Mouse (Mus musculus): ENCODE measurements around the gene Yap1. TPM values are rescaled to one million over a fixed set of nuclear protein-coding genes. Genes with fewer than 3 reads are reported as not detected.
A peak's percentile ranks its signal among the peaks of the same experiment; 100 is the strongest.

The Yap1 gene
- polyA plus RNA-seq, 1 experiment from 2014 or later, result 37.6 TPM

GRCm38 (mm10) chr9:7963867-7964266 lies 40.5 kb downstream of the Yap1 start:
- H3K4me3 ChIP-seq (ENCODE audit: low read depth, low read length), result no peak overlapping the region
- H3K9ac ChIP-seq (ENCODE audit: low read length), result no peak overlapping the region
- H3K36me3 ChIP-seq (ENCODE audit: control insufficient read depth, insufficient read depth, low read length), result no peaks in the 10 kb centered on the region; the same call in 1 of the 2 replicates
- no peak overlapping the region for H3K4me2 ChIP-seq (ENCODE audit: low read depth, low read length, severe bottlenecking)
- H3K4me1 ChIP-seq (replicated peaks; ENCODE audit: control insufficient read depth, insufficient read depth, low read length), result peaks cover 7% of the 10 kb centered on the region; the same call in 1 of the 2 replicates
- H3K9me3 ChIP-seq (ENCODE audit: control insufficient read depth, low read length), result no peaks in the 10 kb centered on the region
- 93% methylated on average over 2 of the region's 2 CpGs for WGBS
- H3K27ac ChIP-seq (ENCODE audit: low read depth, low read length), result no peak overlapping the region
- DNase-seq (ENCODE audit: low spot score), result no peak
- ATAC-seq (replicated peaks; ENCODE audit: low FRiP score), result no peak
- H3K27me3 ChIP-seq (ENCODE audit: control insufficient read depth, insufficient read depth, low read length), result no peaks in the 10 kb centered on the region

DNA sequence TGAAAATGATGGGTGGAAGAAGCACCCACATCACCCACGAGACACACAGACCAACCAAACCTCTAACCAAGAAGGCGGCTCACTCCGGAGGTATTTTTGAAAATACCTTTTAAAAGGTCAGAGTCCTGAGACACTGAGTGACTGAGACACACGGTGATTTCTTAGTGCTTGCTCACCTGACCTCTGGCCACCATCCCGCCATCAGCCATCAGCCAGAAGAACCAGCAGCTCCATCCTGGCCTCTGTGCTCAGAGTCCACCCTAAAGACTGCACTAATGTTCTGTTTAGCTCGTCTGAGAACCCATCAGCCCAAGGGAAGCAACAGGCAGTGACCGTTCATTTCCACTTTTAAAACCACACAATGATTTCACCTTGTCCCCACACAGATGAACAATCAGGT lies 41.5 kb downstream of the Yap1 start:
- no peak overlapping the region for H3K27ac ChIP-seq (ENCODE audit: low read depth, low read length)
- H3K27me3 ChIP-seq (ENCODE audit: control insufficient read depth, insufficient read depth, low read length), result no peaks in the 10 kb centered on the region
- H3K4me1 ChIP-seq (replicated peaks; ENCODE audit: control insufficient read depth, insufficient read depth, low read length), result peaks cover 7% of the 10 kb centered on the region; the same call in 1 of the 2 replicates
- ATAC-seq (replicated peaks; ENCODE audit: low FRiP score) (no peak), DNase-seq (ENCODE audit: low spot score) (no peak)
- no peaks in the 10 kb centered on the region; the same call in 1 of the 2 replicates for H3K36me3 ChIP-seq (ENCODE audit: control insufficient read depth, insufficient read depth, low read length)
- 84% methylated on average over 7 of the region's 7 CpGs for WGBS
- H3K4me3 ChIP-seq (ENCODE audit: low read depth, low read length), result no peak overlapping the region
- no peak overlapping the region for H3K4me2 ChIP-seq (ENCODE audit: low read depth, low read length, severe bottlenecking)
- no peak overlapping the region for H3K9ac ChIP-seq (ENCODE audit: low read length)
- H3K9me3 ChIP-seq (ENCODE audit: control insufficient read depth, low read length), result no peaks in the 10 kb centered on the region

GRCm38 (mm10) chr9:7961366-7962160 lies 42.8 kb downstream of the Yap1 start:
- Histone ChIP-seq H3K27ac (ENCODE audit: low read depth, low read length) (no peak overlapping the region), H3K4me2 (ENCODE audit: low read depth, low read length, severe bottlenecking) (0 out of 2 replicates have a peak overlapping the region, but pooled peaks have one; percentile 11), H3K4me3 (ENCODE audit: low read depth, low read length) (no peak overlapping the region), H3K9ac (ENCODE audit: low read length) (no peak overlapping the region), H3K9me3 (ENCODE audit: control insufficient read depth, low read length) (no peaks in the 10 kb centered on the region), H3K36me3 (ENCODE audit: control insufficient read depth, insufficient read depth, low read length) (no peaks in the 10 kb centered on the region; the same call in 1 of the 2 replicates), H3K4me1 (replicated peaks; ENCODE audit: control insufficient read depth, insufficient read depth, low read length) (peaks cover 7% of the 10 kb centered on the region; the same call in 1 of the 2 replicates), H3K27me3 (ENCODE audit: control insufficient read depth, insufficient read depth, low read length) (no peaks in the 10 kb centered on the region)
- 49% methylated on average over 21 of the region's 21 CpGs for WGBS
- ATAC-seq (replicated peaks; ENCODE audit: low FRiP score) (no peak), DNase-seq (ENCODE audit: low spot score) (no peak)

DNA sequence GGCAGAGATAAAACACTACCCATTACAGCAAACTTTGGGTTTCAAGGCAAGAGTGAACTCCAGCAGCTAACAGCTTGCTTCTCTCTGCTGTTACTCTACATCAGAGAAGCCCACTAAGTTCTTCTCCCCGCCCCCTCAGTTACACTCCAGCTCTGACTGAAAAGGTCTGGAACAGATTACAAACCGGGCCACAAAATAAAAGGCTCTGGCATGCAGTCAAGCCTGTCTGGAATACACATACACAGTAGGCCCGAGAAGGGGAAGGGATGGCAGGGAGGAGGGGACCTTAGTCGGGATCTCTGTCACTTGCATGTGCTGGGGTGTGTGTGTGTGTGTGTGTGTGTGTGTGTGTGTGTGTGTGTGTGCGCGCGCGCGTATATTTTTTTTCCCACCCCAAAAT lies 44.0 kb downstream of the Yap1 start:
- DNase-seq (ENCODE audit: low spot score) (no peak), ATAC-seq (replicated peaks; ENCODE audit: low FRiP score) (peak; percentile 57)
- Histone ChIP-seq H3K36me3 (ENCODE audit: control insufficient read depth, insufficient read depth, low read length) (no peaks in the 10 kb centered on the region; the same call in 1 of the 2 replicates), H3K4me2 (ENCODE audit: low read depth, low read length, severe bottlenecking) (no peak overlapping the region), H3K4me3 (ENCODE audit: low read depth, low read length) (no peak overlapping the region), H3K27me3 (ENCODE audit: control insufficient read depth, insufficient read depth, low read length) (no peaks in the 10 kb centered on the region), H3K4me1 (replicated peaks; ENCODE audit: control insufficient read depth, insufficient read depth, low read length) (peaks cover 7% of the 10 kb centered on the region; the same call in 1 of the 2 replicates), H3K9ac (ENCODE audit: low read length) (no peak overlapping the region), H3K27ac (ENCODE audit: low read depth, low read length) (no peak overlapping the region), H3K9me3 (ENCODE audit: control insufficient read depth, low read length) (no peaks in the 10 kb centered on the region)
- WGBS, result 65% methylated on average over 9 of the region's 9 CpGs

DNA sequence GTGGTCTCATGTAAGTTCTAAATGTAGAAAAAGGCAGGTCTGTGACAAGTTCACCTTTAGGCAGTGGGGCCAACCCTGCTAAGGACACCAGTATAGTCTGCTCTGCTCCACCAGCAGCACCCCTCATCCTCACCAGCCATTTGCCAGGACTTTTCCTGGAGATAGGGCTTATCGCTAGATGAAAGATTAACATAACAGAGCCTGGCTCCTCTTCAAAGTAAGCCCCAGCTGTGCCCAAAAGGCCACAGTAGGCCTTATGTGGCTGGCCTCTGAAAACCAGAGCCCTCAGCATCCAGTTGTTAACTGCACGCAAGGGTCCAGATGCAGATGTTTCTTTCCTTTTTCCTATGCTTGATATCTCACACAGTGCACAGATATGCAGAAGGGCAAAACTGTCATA lies 45.1 kb downstream of the Yap1 start:
- no peaks in the 10 kb centered on the region for H3K9me3 ChIP-seq (ENCODE audit: control insufficient read depth, low read length)
- no peak overlapping the region for H3K27ac ChIP-seq (ENCODE audit: low read depth, low read length)
- no peak overlapping the region for H3K9ac ChIP-seq (ENCODE audit: low read length)
- no peak for ATAC-seq (replicated peaks; ENCODE audit: low FRiP score)
- peaks cover 7% of the 10 kb centered on the region; the same call in 1 of the 2 replicates for H3K4me1 ChIP-seq (replicated peaks; ENCODE audit: control insufficient read depth, insufficient read depth, low read length)
- no peak overlapping the region for H3K4me3 ChIP-seq (ENCODE audit: low read depth, low read length)
- 82% methylated on average over 2 of the region's 2 CpGs for WGBS
- DNase-seq (ENCODE audit: low spot score), result no peak
- H3K36me3 ChIP-seq (ENCODE audit: control insufficient read depth, insufficient read depth, low read length), result no peaks in the 10 kb centered on the region; the same call in 1 of the 2 replicates
- H3K27me3 ChIP-seq (ENCODE audit: control insufficient read depth, insufficient read depth, low read length), result no peaks in the 10 kb centered on the region
- H3K4me2 ChIP-seq (ENCODE audit: low read depth, low read length, severe bottlenecking), result no peak overlapping the region

GRCm38 (mm10) chr9:7958025-7958593 lies 46.3 kb downstream of the Yap1 start:
- no peaks in the 10 kb centered on the region for H3K9me3 ChIP-seq (ENCODE audit: control insufficient read depth, low read length)
- no peak overlapping the region for H3K4me2 ChIP-seq (ENCODE audit: low read depth, low read length, severe bottlenecking)
- no peak overlapping the region for H3K4me3 ChIP-seq (ENCODE audit: low read depth, low read length)
- DNase-seq (ENCODE audit: low spot score) (no peak), ATAC-seq (replicated peaks; ENCODE audit: low FRiP score) (no peak; the same call in 1 of the 2 replicates)
- no peaks in the 10 kb centered on the region; the same call in 1 of the 2 replicates for H3K36me3 ChIP-seq (ENCODE audit: control insufficient read depth, insufficient read depth, low read length)
- 80% methylated on average over 6 of the region's 7 CpGs for WGBS
- no peak overlapping the region for H3K27ac ChIP-seq (ENCODE audit: low read depth, low read length)
- peaks cover 7% of the 10 kb centered on the region; the same call in 1 of the 2 replicates for H3K4me1 ChIP-seq (replicated peaks; ENCODE audit: control insufficient read depth, insufficient read depth, low read length)
- no peaks in the 10 kb centered on the region for H3K27me3 ChIP-seq (ENCODE audit: control insufficient read depth, insufficient read depth, low read length)
- no peak overlapping the region for H3K9ac ChIP-seq (ENCODE audit: low read length)

GRCm38 (mm10) chr9:7957407-7957806 lies 47.0 kb downstream of the Yap1 start:
- Histone ChIP-seq H3K9me3 (ENCODE audit: control insufficient read depth, low read length) (no peaks in the 10 kb centered on the region), H3K4me1 (replicated peaks; ENCODE audit: control insufficient read depth, insufficient read depth, low read length) (peaks cover 7% of the 10 kb centered on the region; the same call in 1 of the 2 replicates), H3K27ac (ENCODE audit: low read depth, low read length) (no peak overlapping the region), H3K4me3 (ENCODE audit: low read depth, low read length) (no peak overlapping the region), H3K9ac (ENCODE audit: low read length) (no peak overlapping the region), H3K36me3 (ENCODE audit: control insufficient read depth, insufficient read depth, low read length) (no peaks in the 10 kb centered on the region; the same call in 1 of the 2 replicates), H3K4me2 (ENCODE audit: low read depth, low read length, severe bottlenecking) (no peak overlapping the region), H3K27me3 (ENCODE audit: control insufficient read depth, insufficient read depth, low read length) (no peaks in the 10 kb centered on the region)
- WGBS, result 82% methylated on average over 2 of the region's 2 CpGs
- no peak for DNase-seq (ENCODE audit: low spot score)
- no peak for ATAC-seq (replicated peaks; ENCODE audit: low FRiP score)

DNA sequence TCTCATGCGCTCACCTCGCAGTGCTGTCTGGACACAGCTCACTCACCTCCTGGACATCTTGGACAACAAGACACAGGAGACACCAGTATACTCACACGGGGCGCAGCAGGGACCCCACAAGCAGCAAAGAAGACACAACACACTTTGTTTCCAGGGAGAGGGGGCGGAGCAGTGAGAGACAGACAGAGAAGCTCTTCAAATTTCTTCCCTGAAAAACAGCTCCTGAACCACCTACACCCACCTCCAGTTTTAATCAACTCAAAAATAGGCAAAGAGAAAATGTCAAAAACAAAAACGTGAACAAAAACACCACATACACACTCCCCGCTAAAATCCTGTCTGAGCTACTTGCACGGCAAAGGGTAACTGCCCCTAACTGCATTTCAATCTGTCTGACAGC lies 48.0 kb downstream of the Yap1 start:
- Histone ChIP-seq H3K4me3 (ENCODE audit: low read depth, low read length) (no peak overlapping the region), H3K27me3 (ENCODE audit: control insufficient read depth, insufficient read depth, low read length) (no peaks in the 10 kb centered on the region), H3K9ac (ENCODE audit: low read length) (no peak overlapping the region), H3K4me2 (ENCODE audit: low read depth, low read length, severe bottlenecking) (no peak overlapping the region), H3K9me3 (ENCODE audit: control insufficient read depth, low read length) (no peaks in the 10 kb centered on the region), H3K36me3 (ENCODE audit: control insufficient read depth, insufficient read depth, low read length) (no peaks in the 10 kb centered on the region; the same call in 1 of the 2 replicates), H3K4me1 (replicated peaks; ENCODE audit: control insufficient read depth, insufficient read depth, low read length) (peaks cover 3% of the 10 kb centered on the region; the same call in 1 of the 2 replicates), H3K27ac (ENCODE audit: low read depth, low read length) (no peak overlapping the region)
- DNase-seq (ENCODE audit: low spot score) (no peak), ATAC-seq (replicated peaks; ENCODE audit: low FRiP score) (no peak)
- WGBS, result 92% methylated on average over 8 of the region's 8 CpGs

Data from forebrain, embryonic 11.5 days (tissue).